In the genomic region with DNA sequence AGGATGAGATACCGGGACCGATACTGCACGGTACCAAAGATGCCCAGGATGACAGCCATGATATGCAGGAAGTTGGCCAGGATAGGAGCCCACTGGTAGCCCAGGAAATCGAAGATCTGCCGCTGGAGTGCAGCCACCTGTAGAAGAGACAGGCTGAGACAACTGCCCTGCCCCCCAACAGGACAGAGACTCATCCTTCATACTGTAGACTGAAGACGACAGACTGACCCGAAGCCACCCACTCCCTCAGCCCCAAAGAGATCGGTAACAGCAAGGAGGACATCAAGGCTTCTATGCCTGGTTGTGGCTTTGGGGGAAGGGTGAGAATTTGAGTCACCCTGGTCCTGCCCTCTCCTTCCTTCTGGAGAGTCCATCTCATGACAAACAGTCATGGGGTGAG, we compare ENCODE assay signal across 18 mouse cellular contexts. TPM values are rescaled to one million over a fixed set of nuclear protein-coding genes. Genes with fewer than 3 reads are reported as not detected.
A peak's percentile ranks its signal among the peaks of the same experiment; 100 is the strongest.
DNase-seq lines count a peak whose midpoint lies in the region; ATAC-seq and TF ChIP-seq lines count a peak whose summit lies in the region.
"Had no signal": no experiment of that assay in that cellular context is flagged by ENCODE, and none has a peak within 500 bp of the region (broad histone marks: within the 10 kb centered on the region; RNA-seq: fewer than 3 reads in every experiment).

No protein-coding gene starts in this region.

- no peaks in the 10 kb centered on the region for H3K27me3 ChIP-seq in hindbrain, postnatal 0 days (ENCODE audit: insufficient read depth, low read length)
- H3K27me3 ChIP-seq in hindbrain, embryonic 14.5 days (ENCODE audit: control insufficient read depth, insufficient read depth, low read length): no peaks in the 10 kb centered on the region
- H3K27me3 ChIP-seq in neural tube, embryonic 13.5 days: no peaks in the 10 kb centered on the region
- no peaks in the 10 kb centered on the region for H3K27me3 ChIP-seq in neural tube, embryonic 15.5 days (replicated peaks)
- H3K27me3 ChIP-seq: forebrain, embryonic 13.5 days; heart, embryonic 13.5 days; hindbrain, embryonic 13.5 days had no signal

- H3K9ac ChIP-seq in hindbrain, postnatal 0 days (replicated peaks; ENCODE audit: low read length): no peak overlapping the region
- no peak overlapping the region for H3K9ac ChIP-seq in hindbrain, embryonic 14.5 days
- H3K9ac ChIP-seq in neural tube, embryonic 13.5 days: no peak overlapping the region
- no peak overlapping the region for H3K9ac ChIP-seq in neural tube, embryonic 15.5 days (replicated peaks)
- H3K9ac ChIP-seq: forebrain, embryonic 13.5 days; heart, embryonic 13.5 days; hindbrain, embryonic 13.5 days had no signal

- peak overlapping the region; percentile 56; the same call in 1 of the 2 replicates for H3K27ac ChIP-seq in hindbrain, postnatal 0 days
- no peak overlapping the region for H3K27ac ChIP-seq in hindbrain, embryonic 14.5 days
- 0 out of 2 replicates have a peak overlapping the region, but pooled peaks have one; percentile 5 for H3K27ac ChIP-seq in neural tube, embryonic 13.5 days (replicated peaks)
- no peak overlapping the region for H3K27ac ChIP-seq in neural tube, embryonic 15.5 days (replicated peaks)
- H3K27ac ChIP-seq: embryonic facial prominence, embryonic 10.5 days; heart, embryonic 13.5 days had no signal

- no peak overlapping the region for H3K4me3 ChIP-seq in hindbrain, postnatal 0 days (ENCODE audit: low read length)
- no peak overlapping the region for H3K4me3 ChIP-seq in hindbrain, embryonic 14.5 days (replicated peaks; ENCODE audit: low read length)
- no peak overlapping the region for H3K4me3 ChIP-seq in neural tube, embryonic 13.5 days
- no peak overlapping the region for H3K4me3 ChIP-seq in neural tube, embryonic 15.5 days (replicated peaks)
- H3K4me3 ChIP-seq: embryonic facial prominence, embryonic 10.5 days; forebrain, embryonic 13.5 days; heart, embryonic 13.5 days; hindbrain, embryonic 13.5 days had no signal

- H3K4me2 ChIP-seq in hindbrain, postnatal 0 days (ENCODE audit: low read depth, low read length): no peak overlapping the region
- no peak overlapping the region for H3K4me2 ChIP-seq in hindbrain, embryonic 14.5 days (replicated peaks)
- H3K4me2 ChIP-seq in neural tube, embryonic 13.5 days: no peak overlapping the region
- no peak overlapping the region for H3K4me2 ChIP-seq in neural tube, embryonic 15.5 days
- H3K4me2 ChIP-seq: forebrain, embryonic 13.5 days; heart, embryonic 13.5 days; hindbrain, embryonic 13.5 days had no signal

- ATAC-seq in cerebellum, adult (ENCODE audit: insufficient number of reproducible peaks, low FRiP score, low TSS enrichment): no peak
- ATAC-seq in hindbrain, postnatal 0 days: no peak
- ATAC-seq in hindbrain, embryonic 14.5 days (ENCODE audit: low FRiP score): no peak
- no peak for ATAC-seq in neural tube, embryonic 13.5 days (ENCODE audit: low read depth)
- no peak for ATAC-seq in neural tube, embryonic 15.5 days (ENCODE audit: low FRiP score)
- ATAC-seq: forebrain, embryonic 13.5 days; intestine, embryonic 16.5 days had no signal

- H3K36me3 ChIP-seq in hindbrain, postnatal 0 days (ENCODE audit: insufficient read depth, low read length): no peaks in the 10 kb centered on the region
- peaks cover 11% of the 10 kb centered on the region for H3K36me3 ChIP-seq in hindbrain, embryonic 14.5 days (replicated peaks; ENCODE audit: control insufficient read depth, insufficient read depth)
- H3K36me3 ChIP-seq in neural tube, embryonic 13.5 days: peaks cover 27% of the 10 kb centered on the region
- peaks cover 10% of the 10 kb centered on the region; the same call in 1 of the 2 replicates for H3K36me3 ChIP-seq in neural tube, embryonic 15.5 days

- TF ChIP-seq CTCF in hindbrain, postnatal 0 days (IDR thresholded peaks at IDR 0.05; ENCODE audit: low read depth): no peak

- peak; percentile 66 to 72 for DNase-seq in cerebellum, postnatal 10 days
- no peak for DNase-seq in hindbrain, postnatal 0 days (ENCODE audit: low spot score)
- DNase-seq in hindbrain, embryonic 14.5 days (ENCODE audit: low spot score): no peak
- DNase-seq in embryo, embryonic 10.5 days (ENCODE audit: low spot score): no peak
- DNase-seq: adrenal gland, adult 2 months; adrenal gland, postnatal 25 days; gastrocnemius, postnatal 36 days; heart, adult 11 months; heart, postnatal 36 days; kidney, adult 2 months had no signal

- peaks cover 8% of the 10 kb centered on the region for H3K4me1 ChIP-seq in hindbrain, postnatal 0 days (ENCODE audit: insufficient read depth, low read length)
- H3K4me1 ChIP-seq in hindbrain, embryonic 14.5 days (replicated peaks; ENCODE audit: control insufficient read depth, insufficient read depth, low read length): peaks cover 10% of the 10 kb centered on the region
- H3K4me1 ChIP-seq in neural tube, embryonic 13.5 days (replicated peaks): peaks cover 29% of the 10 kb centered on the region
- H3K4me1 ChIP-seq in neural tube, embryonic 15.5 days: peaks cover 6% of the 10 kb centered on the region
- H3K4me1 ChIP-seq: heart, embryonic 13.5 days had no signal

- H3K9me3 ChIP-seq in hindbrain, postnatal 0 days (ENCODE audit: low read length): no peaks in the 10 kb centered on the region
- H3K9me3 ChIP-seq in hindbrain, embryonic 14.5 days (ENCODE audit: control insufficient read depth, low read length): no peaks in the 10 kb centered on the region
- H3K9me3 ChIP-seq in neural tube, embryonic 13.5 days: no peaks in the 10 kb centered on the region
- no peaks in the 10 kb centered on the region for H3K9me3 ChIP-seq in neural tube, embryonic 15.5 days (replicated peaks)
- H3K9me3 ChIP-seq: forebrain, embryonic 13.5 days; heart, embryonic 13.5 days; hindbrain, embryonic 13.5 days had no signal

- WGBS in hindbrain, postnatal 0 days: 63% methylated on average over 8 of the region's 8 CpGs
- WGBS in hindbrain, embryonic 14.5 days: 73% methylated on average over 8 of the region's 8 CpGs
- WGBS in neural tube, embryonic 13.5 days: 82% methylated on average over 8 of the region's 8 CpGs
- WGBS in neural tube, embryonic 15.5 days: 77% methylated on average over 8 of the region's 8 CpGs

RNA-seq across cellular contexts. Expression of a gene that starts 34.9 kb away (rescaled TPM):
- total RNA-seq in hindbrain, postnatal 0 days (2014; rRNA removed): 313 and 323 TPM in 2 replicates
- 10.1 and 10.2 TPM in 2 replicates for polyA plus RNA-seq in hindbrain, postnatal 0 days (2015; fragmentation: Nextera tagmentation; extraction: Ambion mirVana)
- 20.9 and 22.9 TPM in 2 replicates for polyA plus RNA-seq in hindbrain, embryonic 14.5 days (2014; fragmentation: Nextera tagmentation; extraction: Ambion mirVana)
- polyA plus RNA-seq in neural tube, embryonic 13.5 days (2015; fragmentation: Nextera tagmentation; extraction: Ambion mirVana): 10.6 and 11.8 TPM in 2 replicates
- 7.9 and 11.0 TPM in 2 replicates for polyA plus RNA-seq in neural tube, embryonic 15.5 days (2015; fragmentation: Nextera tagmentation; extraction: Ambion mirVana)
- polyA plus RNA-seq: intestine, embryonic 16.5 days had no signal

Comparison
In these comparisons a context has a peak if more than half of its experiments do, and no peak if none do; other contexts are left out.
1. H3K27ac ChIP-seq: peak in hindbrain, postnatal 0 days (single experiment) and neural tube, embryonic 13.5 days (single experiment); none in hindbrain, embryonic 14.5 days (single experiment) and neural tube, embryonic 15.5 days (single experiment).
2. DNase-seq: peak in cerebellum, postnatal 10 days (2 of 2); none in hindbrain, postnatal 0 days (single experiment), hindbrain, embryonic 14.5 days (single experiment) and embryo, embryonic 10.5 days (single experiment).